Mouse (Mus musculus): ENCODE data around the gene Engase. TPM values are rescaled to one million over a fixed set of nuclear protein-coding genes. Genes with fewer than 3 reads are reported as not detected.

Engase gene
- polyA plus RNA-seq (2017; shearing (Covaris generic)), result 10 to 100 TPM; 12.3 to 13.7 TPM

GRCm38 (mm10) chr11:118476396-118477373 is at the start of gene Engase:
Engase (plus strand) TSS chr11:118476829.

DNA sequence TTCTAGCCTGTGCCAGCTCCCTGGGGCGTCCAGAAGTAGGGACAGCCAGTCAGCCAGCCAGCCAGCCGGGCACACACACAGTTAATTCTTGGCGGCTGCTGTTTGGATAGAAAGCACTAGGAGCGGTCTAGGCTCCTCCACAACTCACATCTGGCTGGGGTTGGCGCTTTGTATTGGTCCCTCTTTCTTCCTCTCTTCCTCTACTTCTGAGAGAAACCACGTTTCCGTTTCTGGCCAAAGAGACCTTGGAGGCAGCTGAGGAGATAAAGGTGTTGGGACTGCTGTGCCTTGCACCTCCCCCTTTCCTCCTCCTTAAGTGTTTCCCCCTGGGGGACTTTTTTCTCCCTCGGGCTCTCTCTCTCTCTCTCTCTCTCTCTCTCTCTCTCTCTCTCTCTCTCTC is 48.6 kb upstream of the Engase start, which contains the start of gene C1qtnf1:
TSS of gene C1qtnf1 (plus strand) at position 218 of the 400 bp plus-strand sequence.

Other genes with a start within 250 kb of the Engase start
- gene Cyth1, start 228.2 kb upstream of the Engase start, polyA plus RNA-seq (2017; shearing (Covaris generic)), result 100 to 1,000 TPM; 258 to 265 TPM
- gene Usp36, start 186.6 kb upstream of the Engase start, polyA plus RNA-seq (2017; shearing (Covaris generic)), result 10 to 100 TPM; 19.3 to 19.4 TPM
- gene Cep295nl, start 134.3 kb upstream of the Engase start, polyA plus RNA-seq (2017; shearing (Covaris generic)), result under 1 TPM; 0.11 to 0.51 TPM
- gene Timp2, start 121.1 kb upstream of the Engase start, polyA plus RNA-seq (2017; shearing (Covaris generic)), result 100 to 1,000 TPM; 106 to 118 TPM
- gene Lgals3bp, start 74.7 kb upstream of the Engase start, polyA plus RNA-seq (2017; shearing (Covaris generic)), result 100 to 1,000 TPM; 157 to 183 TPM
- 10 to 100 TPM; 42.9 to 54.0 TPM for gene Cant1, start 57.7 kb upstream of the Engase start, polyA plus RNA-seq (2017; shearing (Covaris generic))
- gene C1qtnf1, start 48.6 kb upstream of the Engase start, polyA plus RNA-seq (2017; shearing (Covaris generic)), result not detected